Mouse (Mus musculus): ENCODE results near the gene Kazn.

- TF ChIP-seq MYOD1 (IDR thresholded peaks at IDR 0.05; ENCODE audit: control insufficient read depth, insufficient read length, low read depth) (no peak), CTCF (IDR thresholded peaks at IDR 0.05; ENCODE audit: control insufficient read depth, insufficient read depth, insufficient read length) (no peak), CEBPB (IDR thresholded peaks at IDR 0.05; ENCODE audit: low read depth) (no peak), USF1 (IDR thresholded peaks at IDR 0.05; ENCODE audit: low read depth) (no peak), MAX (IDR thresholded peaks at IDR 0.05) (no peak), MYOG (IDR thresholded peaks at IDR 0.05; ENCODE audit: control insufficient read depth, extremely low read depth, insufficient read length) (no peak)
Observed at GRCm38 (mm10) chr4:142189960-142190359, 49.2 kb downstream of the Kazn start.

Data from C2C12 (cell line).